Mouse (Mus musculus) hindbrain, embryonic 12.5 days (tissue): ENCODE data around the gene Spocd1. TPM values are rescaled to one million over a fixed set of nuclear protein-coding genes. Genes with fewer than 3 reads are reported as not detected.

Experiments used
- ATAC-seq: fragments of 200-750 bp; cut with Nextera tagmentation; 2 replicates; pipeline ENCODE4 v1.8.0; 2017; ENCODE audit warnings: moderate TSS enrichment; ENCODE audit not compliant: low FRiP score
- H3K27ac ChIP-seq: fragments of 300-500 bp; sonication (generic); 2 replicates; pipeline ENCODE4 v1.5.1; 2016; ENCODE audit warnings: mild to moderate bottlenecking
- H3K27me3 ChIP-seq: fragments of 300-500 bp; sonication (generic); 2 replicates; pipeline ENCODE4 v1.6.1; 2016; ENCODE audit warnings: mild to moderate bottlenecking
- H3K36me3 ChIP-seq: fragments of 300-500 bp; sonication (generic); 2 replicates; pipeline ENCODE4 v1.6.1; 2016; ENCODE audit warnings: mild to moderate bottlenecking
- H3K4me1 ChIP-seq: fragments of 300-500 bp; sonication (generic); 2 replicates; pipeline ENCODE4 v1.6.1; 2016
- H3K4me2 ChIP-seq: fragments of 300-500 bp; sonication (generic); replicated peaks from 2 replicates; pipeline ENCODE4 v1.6.1; 2016; ENCODE audit warnings: mild to moderate bottlenecking
- H3K4me3 ChIP-seq: fragments of 300-500 bp; sonication (generic); 2 replicates; pipeline ENCODE4 v1.5.1; 2016; ENCODE audit warnings: mild to moderate bottlenecking
- H3K9ac ChIP-seq: fragments of 300-500 bp; sonication (generic); 2 replicates; pipeline ENCODE4 v1.6.1; 2016; ENCODE audit warnings: mild to moderate bottlenecking, moderate library complexity
- H3K9me3 ChIP-seq: fragments of 300-500 bp; sonication (generic); replicated peaks from 2 replicates; pipeline ENCODE4 v1.6.1; 2016; ENCODE audit warnings: mild to moderate bottlenecking
- WGBS: fragments of 180-500 bp; shearing (Covaris S2); methylation state at CpG from one replicate; pipeline ENCODE4 v1.1.7; 2016; 5-methylcytosine and 5-hydroxymethylcytosine counted together
- polyA plus RNA-seq: library from polyadenylated mRNA; unstranded; fragments of >200 nt; fragmentation: Nextera tagmentation; extraction: Ambion mirVana; gene quantifications from 2 replicates; pipeline ENCODE4 v1.2.1, GENCODE M21; 2016

The Spocd1 gene
- polyA plus RNA-seq, 1 experiment from 2014 or later: 0.06 TPM

- H3K27ac ChIP-seq: peak overlapping the region; percentile 90; the same call in 1 of the 2 replicates
- ATAC-seq: no peak
- 50% methylated on average over 11 of the region's 11 CpGs for WGBS
These were observed 36.2 kb downstream of the Spocd1 start for GRCm38 (mm10) chr4:129965294-129965693.

GRCm38 (mm10) chr4:129966201-129966600 lies 37.2 kb downstream of the Spocd1 start:
- Histone ChIP-seq H3K4me3 (no peak overlapping the region), H3K27ac (peak overlapping the region; percentile 90), H3K27me3 (peaks cover 5% of the 10 kb centered on the region; the same call in 1 of the 2 replicates), H3K4me1 (peaks cover 50% of the 10 kb centered on the region), H3K9ac (no peak overlapping the region), H3K9me3 (no peaks in the 10 kb centered on the region), H3K36me3 (no peaks in the 10 kb centered on the region), H3K4me2 (peak overlapping the region; percentile 31)
- no peak for ATAC-seq
- 13% methylated on average over 10 of the region's 10 CpGs for WGBS

More at GRCm38 (mm10) chr4:129965294-129965693, 36.2 kb downstream of the Spocd1 start:
- H3K4me2 ChIP-seq: no peak overlapping the region
- no peak overlapping the region for H3K4me3 ChIP-seq
- no peaks in the 10 kb centered on the region for H3K36me3 ChIP-seq
- peaks cover 5% of the 10 kb centered on the region; the same call in 1 of the 2 replicates for H3K27me3 ChIP-seq
- H3K9ac ChIP-seq: no peak overlapping the region
- H3K9me3 ChIP-seq: no peaks in the 10 kb centered on the region
- peaks cover 55% of the 10 kb centered on the region for H3K4me1 ChIP-seq

GRCm38 (mm10) chr4:129967024-129968014 lies 38.3 kb downstream of the Spocd1 start:
- H3K4me3 ChIP-seq: no peak overlapping the region

GRCm38 (mm10) chr4:129970168-129970567 lies 41.1 kb downstream of the Spocd1 start:
- Histone ChIP-seq H3K36me3 (no peaks in the 10 kb centered on the region), H3K9me3 (no peaks in the 10 kb centered on the region), H3K4me2 (no peak overlapping the region), H3K27ac (no peak overlapping the region), H3K4me1 (peaks cover 58% of the 10 kb centered on the region), H3K4me3 (no peak overlapping the region), H3K9ac (no peak overlapping the region), H3K27me3 (peaks cover 22% of the 10 kb centered on the region)
- no peak for ATAC-seq
- 37% methylated on average over 8 of the region's 8 CpGs for WGBS

More at GRCm38 (mm10) chr4:129967024-129968014, 38.3 kb downstream of the Spocd1 start:
- no peaks in the 10 kb centered on the region for H3K36me3 ChIP-seq
- peak overlapping the region; percentile 32 for H3K4me2 ChIP-seq
- peaks cover 49% of the 10 kb centered on the region for H3K4me1 ChIP-seq
- no peaks in the 10 kb centered on the region for H3K9me3 ChIP-seq
- peaks cover 12% of the 10 kb centered on the region for H3K27me3 ChIP-seq
- H3K9ac ChIP-seq: peak overlapping the region; percentile 35
- peak overlapping the region; percentile 90 for H3K27ac ChIP-seq
- ATAC-seq: peak; percentile 77
- WGBS: 15% methylated on average over 13 of the region's 13 CpGs

- Histone ChIP-seq H3K9ac (no peak overlapping the region), H3K27ac (no peak overlapping the region), H3K4me2 (no peak overlapping the region), H3K36me3 (no peaks in the 10 kb centered on the region), H3K9me3 (no peaks in the 10 kb centered on the region), H3K27me3 (peaks cover 22% of the 10 kb centered on the region), H3K4me3 (no peak overlapping the region), H3K4me1 (peaks cover 52% of the 10 kb centered on the region)
- 73% methylated on average over 11 of the region's 11 CpGs for WGBS
- ATAC-seq: no peak
These were observed 41.8 kb downstream of the Spocd1 start for GRCm38 (mm10) chr4:129970861-129971260.

- WGBS: 44% methylated on average over 7 of the region's 7 CpGs
- H3K27me3 ChIP-seq: peaks cover 22% of the 10 kb centered on the region
- no peaks in the 10 kb centered on the region for H3K9me3 ChIP-seq
- H3K4me3 ChIP-seq: no peak overlapping the region
- peaks cover 40% of the 10 kb centered on the region for H3K4me1 ChIP-seq
- no peak overlapping the region for H3K4me2 ChIP-seq
- H3K9ac ChIP-seq: peak overlapping the region; percentile 23; the same call in 1 of the 2 replicates
- ATAC-seq: no peak
- H3K36me3 ChIP-seq: no peaks in the 10 kb centered on the region
- no peak overlapping the region for H3K27ac ChIP-seq
These were observed 42.9 kb downstream of the Spocd1 start for GRCm38 (mm10) chr4:129971989-129972388.

GRCm38 (mm10) chr4:129974285-129974684 lies 45.2 kb downstream of the Spocd1 start:
- H3K9me3 ChIP-seq: no peaks in the 10 kb centered on the region
- no peak overlapping the region for H3K4me2 ChIP-seq
- 62% methylated on average over 9 of the region's 9 CpGs for WGBS
- H3K27me3 ChIP-seq: peaks cover 18% of the 10 kb centered on the region
- no peak overlapping the region; the same call in 1 of the 2 replicates for H3K9ac ChIP-seq
- no peak for ATAC-seq
- H3K27ac ChIP-seq: no peak overlapping the region
- no peak overlapping the region for H3K4me3 ChIP-seq
- H3K4me1 ChIP-seq: peaks cover 20% of the 10 kb centered on the region
- no peaks in the 10 kb centered on the region for H3K36me3 ChIP-seq

- H3K9me3 ChIP-seq: no peaks in the 10 kb centered on the region
- no peak overlapping the region for H3K27ac ChIP-seq
- H3K4me2 ChIP-seq: no peak overlapping the region
- H3K4me1 ChIP-seq: peaks cover 21% of the 10 kb centered on the region
- WGBS: 62% methylated on average over 4 of the region's 4 CpGs
- H3K36me3 ChIP-seq: no peaks in the 10 kb centered on the region
- no peak overlapping the region; the same call in 1 of the 2 replicates for H3K9ac ChIP-seq
- H3K27me3 ChIP-seq: peaks cover 29% of the 10 kb centered on the region
- ATAC-seq: no peak
- no peak overlapping the region for H3K4me3 ChIP-seq
These were observed 48.2 kb downstream of the Spocd1 start for GRCm38 (mm10) chr4:129977256-129977655.

GRCm38 (mm10) chr4:129978227-129978626 lies 49.2 kb downstream of the Spocd1 start:
- Histone ChIP-seq H3K27ac (no peak overlapping the region), H3K4me1 (peaks cover 26% of the 10 kb centered on the region), H3K27me3 (peaks cover 28% of the 10 kb centered on the region), H3K36me3 (no peaks in the 10 kb centered on the region), H3K9me3 (no peaks in the 10 kb centered on the region), H3K4me3 (no peak overlapping the region), H3K4me2 (no peak overlapping the region), H3K9ac (no peak overlapping the region)
- ATAC-seq: no peak
- 66% methylated on average over 4 of the region's 4 CpGs for WGBS

- Histone ChIP-seq H3K9ac (no peak overlapping the region), H3K27ac (no peak overlapping the region), H3K4me2 (no peak overlapping the region), H3K36me3 (no peaks in the 10 kb centered on the region), H3K9me3 (no peaks in the 10 kb centered on the region), H3K4me1 (peaks cover 31% of the 10 kb centered on the region), H3K4me3 (no peak overlapping the region), H3K27me3 (peaks cover 21% of the 10 kb centered on the region)
- ATAC-seq: no peak
- 68% methylated on average over 4 of the region's 4 CpGs for WGBS
These were observed 49.9 kb downstream of the Spocd1 start for GRCm38 (mm10) chr4:129978930-129979329.

GRCm38 (mm10) chr4:129981657-129982056 lies 52.6 kb downstream of the Spocd1 start:
- no peak for ATAC-seq

GRCm38 (mm10) chr4:129983046-129983445 lies 54.0 kb downstream of the Spocd1 start:
- Histone ChIP-seq H3K9ac (no peak overlapping the region), H3K4me1 (peaks cover 58% of the 10 kb centered on the region), H3K4me3 (no peak overlapping the region), H3K4me2 (no peak overlapping the region), H3K27ac (no peak overlapping the region), H3K27me3 (peaks cover 37% of the 10 kb centered on the region), H3K36me3 (no peaks in the 10 kb centered on the region), H3K9me3 (no peaks in the 10 kb centered on the region)
- ATAC-seq: no peak
- 16% methylated on average over 5 of the region's 5 CpGs for WGBS

More at GRCm38 (mm10) chr4:129981657-129982056, 52.6 kb downstream of the Spocd1 start:
- no peaks in the 10 kb centered on the region for H3K9me3 ChIP-seq
- no peak overlapping the region for H3K4me3 ChIP-seq
- 29% methylated on average over 11 of the region's 11 CpGs for WGBS
- no peaks in the 10 kb centered on the region for H3K36me3 ChIP-seq
- H3K4me2 ChIP-seq: no peak overlapping the region
- peaks cover 29% of the 10 kb centered on the region for H3K27me3 ChIP-seq
- peaks cover 44% of the 10 kb centered on the region for H3K4me1 ChIP-seq
- no peak overlapping the region for H3K9ac ChIP-seq
- H3K27ac ChIP-seq: no peak overlapping the region; the same call in 1 of the 2 replicates
